Mouse (Mus musculus) testis, postnatal 10 days (tissue): ENCODE results near the gene Iqgap2.
A peak's percentile ranks its signal among the peaks of the same experiment; 100 is the strongest.

ENCODE experiments used
- DNase-seq: peaks from one replicate; pipeline ENCODE4 v3.0.0; 2021; ENCODE audit warnings: low spot score

Gene Iqgap2

GRCm38 (mm10) chr13:95891491-95891925 lies at the start of gene Iqgap2:
Gene Iqgap2 (minus strand): TSS chr13:95891922.
- no peak for DNase-seq

- no peak for DNase-seq
Measured at GRCm38 (mm10) chr13:95940811-95941210, 49.1 kb upstream of the Iqgap2 start.

- peak; percentile 7 for DNase-seq
Measured at GRCm38 (mm10) chr13:95924201-95924621, 32.5 kb upstream of the Iqgap2 start.

GRCm38 (mm10) chr13:95922626-95923025 lies 30.9 kb upstream of the Iqgap2 start:
- peak; percentile 33 for DNase-seq

- DNase-seq = peak; percentile 37
Measured at GRCm38 (mm10) chr13:95918624-95919284, 27.0 kb upstream of the Iqgap2 start.

GRCm38 (mm10) chr13:95913046-95913406 lies 21.3 kb upstream of the Iqgap2 start:
- DNase-seq = peak; percentile 13

- peak; percentile 32 for DNase-seq
Measured at GRCm38 (mm10) chr13:95912157-95913045, 20.7 kb upstream of the Iqgap2 start.

GRCm38 (mm10) chr13:95910270-95910669 lies 18.5 kb upstream of the Iqgap2 start:
- DNase-seq = peak; percentile 37

- DNase-seq = no peak
Measured at GRCm38 (mm10) chr13:95909244-95909643, 17.5 kb upstream of the Iqgap2 start.

GRCm38 (mm10) chr13:95902696-95903095 lies 11.0 kb upstream of the Iqgap2 start:
- DNase-seq = no peak

- no peak for DNase-seq
Measured at GRCm38 (mm10) chr13:95899885-95900650, 8.3 kb upstream of the Iqgap2 start.

GRCm38 (mm10) chr13:95896501-95896900 lies 4.8 kb upstream of the Iqgap2 start:
- no peak for DNase-seq

GRCm38 (mm10) chr13:95893166-95893565 lies 1.4 kb upstream of the Iqgap2 start:
- no peak for DNase-seq

- DNase-seq = no peak
Measured at GRCm38 (mm10) chr13:95892611-95893145, 956 bp upstream of the Iqgap2 start.

- DNase-seq = peak; percentile 87
Measured at GRCm38 (mm10) chr13:95891926-95892610, 346 bp upstream of the Iqgap2 start.

- DNase-seq = peak; percentile 53
Measured at GRCm38 (mm10) chr13:95890851-95891471, 761 bp downstream of the Iqgap2 start.

- no peak for DNase-seq
Measured at GRCm38 (mm10) chr13:95889981-95890545, 1.7 kb downstream of the Iqgap2 start.

GRCm38 (mm10) chr13:95889366-95889765 lies 2.4 kb downstream of the Iqgap2 start:
- no peak for DNase-seq

- DNase-seq = no peak
Measured at GRCm38 (mm10) chr13:95888621-95889020, 3.1 kb downstream of the Iqgap2 start.

- DNase-seq = no peak
Measured at GRCm38 (mm10) chr13:95888170-95888569, 3.6 kb downstream of the Iqgap2 start.

- DNase-seq = no peak
Measured at GRCm38 (mm10) chr13:95887375-95887774, 4.3 kb downstream of the Iqgap2 start.
